Mouse (Mus musculus) right cerebral cortex, postnatal 4 days (tissue): ENCODE measurements around the gene Tbc1d4.

Experiments
- DNase-seq: peaks from one replicate; pipeline ENCODE4 v3.0.0-alpha.2; 2022

Gene Tbc1d4

DNA sequence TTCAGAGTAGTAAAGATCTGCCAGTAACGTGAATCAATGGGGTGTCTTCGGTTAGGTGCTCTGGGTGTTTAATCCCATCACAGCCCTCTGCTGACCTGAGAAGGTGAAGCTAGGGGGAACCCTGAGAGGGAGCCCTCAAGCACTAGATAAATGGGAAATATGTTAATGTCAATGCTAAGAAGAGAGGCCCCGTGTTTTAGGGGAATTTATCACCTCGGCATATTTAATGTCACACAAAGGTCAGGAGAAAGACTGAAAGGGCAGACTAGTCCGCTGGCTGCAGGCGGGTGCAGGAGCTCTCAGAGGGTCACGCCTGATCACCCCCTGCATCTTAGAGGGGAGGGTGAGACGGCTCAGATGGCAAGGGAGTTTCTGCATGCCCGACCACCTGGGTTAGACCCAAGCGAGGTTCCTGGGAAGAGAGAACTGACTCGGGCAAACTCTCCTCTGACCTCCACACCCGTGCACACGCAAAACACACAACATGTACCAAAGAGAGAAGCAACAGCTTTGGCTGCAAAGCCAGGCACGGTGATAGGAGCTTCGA lies 120.7 kb downstream of the Tbc1d4 start:
- no peak for DNase-seq

DNA sequence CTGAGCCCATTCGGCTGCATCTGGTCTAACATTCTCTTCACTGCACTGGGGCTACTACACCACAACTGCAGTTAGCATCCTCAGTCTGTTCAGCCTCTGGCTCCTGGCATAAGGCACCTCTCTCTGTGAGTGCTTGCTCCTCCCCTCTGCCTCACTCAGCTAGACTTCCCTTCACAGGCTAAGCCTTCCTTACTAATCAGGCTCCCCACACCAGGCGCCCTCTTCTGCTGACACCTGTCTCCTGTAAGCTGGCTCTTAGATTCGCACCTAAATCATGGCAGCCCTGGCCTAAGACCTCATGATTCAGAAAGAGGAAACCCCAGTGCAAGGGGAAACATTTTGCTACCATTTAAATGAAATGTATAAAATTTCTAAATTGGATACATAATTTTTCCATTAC lies 122.4 kb downstream of the Tbc1d4 start:
- no peak for DNase-seq

DNA sequence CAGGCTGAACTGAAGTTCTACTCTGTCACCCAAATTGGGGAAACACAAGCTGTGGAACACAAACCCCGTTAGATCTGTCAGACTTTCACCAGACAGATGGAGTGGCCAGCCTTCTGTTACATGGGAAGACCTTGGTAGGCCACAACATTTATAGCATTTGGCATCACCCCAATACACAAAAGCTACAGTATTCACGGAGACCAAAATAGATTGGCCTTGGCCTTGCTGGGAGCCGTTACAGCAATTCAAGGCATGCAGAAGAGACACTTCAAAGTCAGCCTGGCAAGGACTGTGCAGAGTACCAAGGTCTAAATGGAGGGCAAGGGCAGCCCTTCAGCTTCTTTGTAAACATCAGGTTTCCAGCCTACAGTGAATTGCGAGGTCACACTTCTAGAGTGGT lies 125.8 kb downstream of the Tbc1d4 start:
- DNase-seq: no peak

DNA sequence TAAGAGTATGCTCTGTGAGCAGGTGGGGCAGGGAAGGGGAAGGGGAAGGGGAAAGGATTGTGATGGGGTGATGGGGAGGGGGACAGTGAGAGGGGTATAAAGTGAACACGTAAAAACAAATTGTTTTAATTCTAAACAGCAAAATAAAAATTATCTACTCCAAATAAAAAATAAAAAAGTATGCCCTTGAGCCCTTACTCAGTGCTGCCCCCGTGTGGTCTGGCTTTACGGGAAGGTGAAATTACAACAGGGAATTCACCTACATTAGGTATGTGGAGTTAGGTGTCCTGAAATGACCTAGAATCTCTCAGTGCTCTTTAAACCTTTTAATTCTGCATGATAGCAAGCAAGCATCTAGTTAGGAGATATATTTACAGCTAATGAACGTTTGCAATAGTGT lies 126.7 kb downstream of the Tbc1d4 start:
- DNase-seq: peak; percentile 26

DNA sequence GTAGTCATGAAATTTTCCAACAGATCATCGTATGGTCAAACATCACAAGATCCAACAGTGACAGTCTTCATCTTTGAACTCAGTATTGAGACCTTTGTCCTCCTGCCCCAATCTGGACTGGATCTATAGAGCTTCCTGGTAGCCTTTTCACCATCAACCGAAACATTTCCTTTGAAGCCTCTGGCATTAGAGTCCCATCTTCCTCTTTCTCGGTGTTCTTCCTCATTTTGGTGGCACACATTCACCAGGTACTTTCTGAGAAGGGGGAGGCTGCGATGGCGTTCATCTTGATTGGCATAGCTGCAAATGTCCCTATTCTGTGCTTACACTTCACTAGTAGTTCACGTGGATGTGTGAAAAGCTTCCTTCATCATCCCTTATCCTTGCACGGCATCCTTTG lies 127.8 kb downstream of the Tbc1d4 start:
- no peak for DNase-seq

DNA sequence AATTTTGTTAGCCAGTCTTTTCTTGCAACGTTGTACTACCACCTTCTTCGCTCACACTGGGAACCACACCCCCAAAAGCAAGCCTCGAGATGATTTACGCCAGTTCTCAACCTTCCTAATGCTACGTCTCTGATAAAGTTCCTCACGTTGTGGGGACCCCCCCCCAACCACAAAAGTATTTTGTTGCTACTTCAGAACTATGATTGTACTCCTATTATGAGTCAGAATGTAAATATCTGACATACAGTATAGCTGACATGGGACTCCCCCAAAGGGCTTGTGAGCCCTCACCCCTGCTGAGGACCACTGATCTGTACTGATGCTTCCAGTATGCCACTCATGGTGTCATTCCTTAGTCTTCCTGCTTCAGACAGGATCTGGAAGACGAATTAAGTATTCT lies 128.4 kb downstream of the Tbc1d4 start:
- no peak for DNase-seq

DNA sequence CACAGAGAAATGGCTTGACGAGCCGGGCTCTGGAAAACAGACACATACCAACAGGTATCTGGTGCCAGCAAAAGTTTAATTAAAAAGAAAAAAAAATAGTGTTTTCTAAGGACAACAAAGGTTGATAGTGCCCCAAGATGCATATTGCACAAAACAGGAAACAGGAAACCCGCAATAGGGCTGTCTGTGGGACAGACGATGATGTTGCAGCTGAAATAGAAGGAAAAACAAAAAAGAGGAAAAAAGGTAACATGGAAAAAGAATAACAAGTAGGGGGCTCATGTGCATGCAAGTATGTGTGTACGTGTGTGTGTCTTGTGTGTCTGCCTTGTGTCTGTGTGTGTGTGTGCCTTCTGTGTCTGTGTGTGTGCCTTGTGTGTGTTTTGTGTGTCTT lies 131.2 kb downstream of the Tbc1d4 start:
- no peak for DNase-seq

DNA sequence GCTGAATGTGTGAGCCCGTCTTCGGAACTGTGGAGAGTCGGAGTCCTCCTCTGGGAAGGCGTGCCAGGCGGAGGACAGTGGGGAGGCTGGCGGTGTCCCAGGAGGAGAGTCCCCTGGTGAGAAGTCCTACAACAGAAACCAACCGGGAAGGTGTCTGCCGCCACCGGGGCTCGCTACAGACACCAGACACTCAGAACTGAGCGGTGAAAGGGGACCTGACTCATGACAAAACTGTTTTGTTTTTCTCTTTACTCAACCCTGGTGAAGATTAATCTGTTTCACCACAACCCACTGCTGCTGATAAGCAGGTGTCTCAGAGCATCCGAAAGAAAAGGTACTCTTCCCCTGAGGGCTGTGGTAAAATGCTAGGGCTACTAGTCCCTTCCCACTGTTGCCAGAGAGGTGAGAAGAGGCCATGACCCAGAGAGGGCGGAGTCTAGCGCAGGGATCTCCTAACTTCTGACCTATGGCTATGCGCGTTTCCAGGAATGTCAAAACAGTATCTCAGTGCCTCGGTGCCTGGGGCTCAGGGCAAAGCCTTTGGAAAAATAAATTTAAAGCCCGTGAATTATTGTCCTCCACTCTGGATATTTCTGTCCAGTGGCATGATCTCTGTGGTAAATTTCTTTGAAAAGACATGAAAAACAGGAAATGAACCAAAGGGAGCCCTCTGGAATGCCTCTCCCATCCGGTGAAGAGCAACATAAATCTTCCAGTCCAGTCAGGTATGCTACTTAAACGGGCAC lies 131.7 kb downstream of the Tbc1d4 start:
- DNase-seq: no peak

DNA sequence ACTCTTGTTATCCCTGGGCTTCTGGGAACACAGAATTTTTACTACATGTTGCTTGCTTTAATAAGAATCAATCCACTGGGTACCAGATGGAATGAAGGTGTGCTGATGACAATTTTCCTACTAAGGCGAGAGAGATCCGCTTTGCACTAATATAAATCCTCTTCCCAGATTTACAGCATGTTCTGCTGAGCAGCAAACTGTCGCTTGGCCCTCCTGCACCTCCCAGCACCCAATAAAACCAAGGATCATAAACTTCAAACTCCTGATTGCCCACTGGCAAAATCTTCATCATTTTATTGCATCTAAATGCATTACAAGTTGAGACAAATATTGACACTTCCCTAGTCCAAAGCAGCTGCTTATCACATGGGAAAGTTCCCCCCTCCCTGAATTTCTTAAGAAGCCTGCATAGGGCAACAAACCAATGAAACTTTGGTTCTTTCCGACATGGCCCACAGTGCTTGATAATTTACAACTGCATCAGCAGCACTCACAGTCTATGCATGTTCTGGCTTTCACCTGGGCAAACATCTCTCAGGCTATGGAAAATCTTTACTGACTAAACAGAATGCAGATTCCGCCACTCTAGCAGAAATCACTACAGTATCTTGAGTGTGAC lies 139.4 kb downstream of the Tbc1d4 start:
- no peak for DNase-seq

DNA sequence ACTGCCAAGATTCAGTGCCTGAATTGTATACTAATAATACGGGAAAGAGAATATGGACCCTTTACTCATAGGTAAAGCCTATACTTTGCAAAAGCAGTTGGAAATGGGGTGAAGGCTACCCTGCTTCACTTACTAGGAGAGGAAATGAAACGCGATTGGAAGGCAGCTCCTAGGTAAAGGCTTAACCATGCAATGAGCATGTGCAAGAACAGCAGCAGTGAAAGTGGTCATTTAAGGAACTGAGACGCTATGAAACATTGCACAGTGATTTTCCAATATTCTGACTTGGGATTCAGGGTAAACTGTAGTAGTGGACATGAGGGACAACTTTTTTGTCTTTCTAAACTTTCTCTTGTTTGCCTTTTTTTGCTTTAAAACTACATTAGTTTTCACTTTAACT lies 140.8 kb downstream of the Tbc1d4 start:
- DNase-seq: no peak

DNA sequence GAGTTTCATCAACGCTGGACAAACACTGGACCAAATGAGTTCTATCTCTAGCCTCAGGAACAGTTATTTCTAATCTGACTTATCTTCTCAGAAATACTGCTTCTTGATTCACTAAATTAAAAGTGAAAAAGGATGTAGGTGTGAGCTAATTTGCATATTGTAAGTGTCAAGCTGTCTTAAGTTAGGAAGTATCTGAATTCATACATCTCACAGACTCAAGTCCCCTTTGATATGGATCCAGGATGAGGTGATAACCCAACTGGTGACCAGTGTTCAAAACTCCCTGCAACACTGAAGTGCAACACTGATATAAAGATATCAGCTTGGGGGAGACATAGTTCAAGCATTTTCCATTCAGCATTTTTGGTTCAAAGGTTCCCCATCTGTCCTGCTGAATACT lies 141.5 kb downstream of the Tbc1d4 start:
- DNase-seq: no peak

DNA sequence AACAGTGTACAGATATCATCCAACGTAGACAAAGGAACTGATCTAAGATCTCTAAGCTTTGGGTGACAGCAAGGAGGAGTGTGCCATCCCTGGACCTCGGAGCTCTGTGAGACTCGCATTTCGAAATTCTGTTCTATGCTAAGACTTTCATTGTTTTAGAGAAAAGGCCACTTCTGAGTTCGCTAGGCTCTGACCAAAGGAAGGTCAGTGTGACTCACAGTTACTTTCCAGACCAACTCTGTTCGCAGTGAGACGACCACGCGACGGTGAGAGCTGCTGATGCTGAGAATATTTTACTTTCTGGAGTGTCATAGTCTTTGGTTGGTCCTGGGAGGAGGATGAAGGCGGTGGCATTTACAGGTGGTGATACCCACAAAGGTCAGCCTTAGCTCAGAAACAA lies 142.5 kb downstream of the Tbc1d4 start:
- DNase-seq: no peak

DNA sequence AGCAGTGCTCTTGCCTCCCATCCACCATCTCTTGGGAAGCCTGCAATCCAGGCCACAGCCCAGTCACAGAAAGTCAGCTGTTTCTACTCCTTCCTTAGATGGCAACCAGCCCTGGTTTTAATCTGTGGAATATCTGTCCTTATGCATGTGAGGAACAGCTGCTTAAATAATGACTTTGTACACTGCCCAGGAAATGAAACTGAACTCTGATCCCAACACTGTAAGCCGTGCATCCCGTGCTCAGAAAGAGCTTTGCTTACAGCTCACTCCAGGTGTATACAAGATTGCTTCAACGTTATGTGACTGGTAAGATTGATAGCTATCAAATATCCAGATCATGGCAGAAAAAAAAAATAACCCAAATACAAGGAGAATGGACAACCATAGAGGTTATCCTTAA lies 143.1 kb downstream of the Tbc1d4 start:
- DNase-seq: no peak

DNA sequence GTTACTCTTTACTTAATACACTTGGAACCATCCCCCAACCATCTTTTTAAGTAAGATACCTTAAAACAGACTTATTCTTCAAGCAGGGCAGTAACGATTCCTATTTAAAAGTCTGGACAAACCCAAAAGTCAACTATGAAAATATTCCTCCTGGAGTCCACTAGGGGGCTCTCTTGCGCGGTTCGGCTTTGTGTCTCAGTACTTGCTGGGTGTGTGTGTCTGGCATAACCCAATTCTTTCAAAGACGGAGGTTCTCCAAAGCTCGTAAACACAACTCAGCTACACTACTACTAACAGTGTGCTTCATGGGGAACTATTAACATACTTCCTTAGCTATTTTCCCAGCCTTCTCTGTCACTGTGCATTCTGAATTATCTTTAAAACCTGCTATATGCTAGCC lies 148.2 kb downstream of the Tbc1d4 start:
- peak; percentile 42 for DNase-seq

DNA sequence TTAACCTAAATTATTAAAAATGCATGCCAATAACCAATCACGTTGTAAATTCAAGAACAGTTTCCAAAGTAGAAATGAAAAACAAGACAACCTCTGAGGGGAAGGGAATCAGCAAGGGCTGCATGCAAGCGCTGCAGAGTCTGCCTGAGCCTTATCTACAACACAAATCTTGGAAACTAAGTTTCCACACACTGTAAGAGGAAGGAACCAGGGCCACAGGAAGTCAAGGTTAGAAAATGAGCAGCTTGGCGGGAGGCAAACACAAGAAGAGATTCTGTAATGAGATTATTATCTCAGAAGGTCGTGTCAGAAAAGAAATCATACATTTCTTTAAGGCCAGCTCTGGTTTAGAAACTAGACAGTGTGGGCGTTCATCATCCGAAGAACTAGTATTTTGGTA lies 156.1 kb downstream of the Tbc1d4 start:
- no peak for DNase-seq

DNA sequence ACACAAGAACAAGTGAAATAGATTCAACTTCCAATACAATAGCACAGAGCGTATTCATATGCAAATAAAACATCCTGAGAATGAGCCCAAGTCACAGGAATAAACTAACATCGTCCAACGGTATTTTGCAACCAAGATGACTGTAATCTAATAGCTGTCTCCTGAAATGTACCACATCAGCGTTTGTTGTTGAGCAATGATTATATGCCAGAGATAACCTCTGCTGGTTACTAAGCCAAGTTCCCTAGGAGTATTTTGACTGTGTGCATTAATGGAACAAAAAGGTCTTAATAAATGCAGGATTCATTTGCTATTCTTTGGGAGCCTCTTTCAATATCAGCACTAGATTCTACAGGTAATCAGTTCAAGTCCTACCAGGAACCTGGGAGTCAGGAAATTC lies 161.1 kb downstream of the Tbc1d4 start:
- no peak for DNase-seq

DNA sequence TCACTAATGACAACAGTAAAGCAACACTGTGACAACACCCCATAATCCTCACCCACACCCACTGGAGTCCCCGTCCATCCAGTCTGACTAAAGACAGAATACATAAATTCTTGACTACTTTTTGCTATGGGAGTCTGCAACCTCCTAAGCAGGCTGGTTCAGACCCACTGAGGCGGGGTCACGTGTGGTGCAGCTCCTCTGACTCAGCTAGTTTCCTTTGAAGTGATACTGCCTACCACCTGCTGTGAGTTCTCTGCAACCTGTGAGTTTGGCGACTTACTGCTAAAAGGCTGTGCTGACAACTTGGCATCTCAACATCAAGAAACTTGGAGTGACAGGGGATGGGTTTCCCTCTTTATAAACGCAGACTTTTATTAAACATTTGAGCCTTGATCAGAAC lies 163.8 kb downstream of the Tbc1d4 start:
- DNase-seq: no peak

DNA sequence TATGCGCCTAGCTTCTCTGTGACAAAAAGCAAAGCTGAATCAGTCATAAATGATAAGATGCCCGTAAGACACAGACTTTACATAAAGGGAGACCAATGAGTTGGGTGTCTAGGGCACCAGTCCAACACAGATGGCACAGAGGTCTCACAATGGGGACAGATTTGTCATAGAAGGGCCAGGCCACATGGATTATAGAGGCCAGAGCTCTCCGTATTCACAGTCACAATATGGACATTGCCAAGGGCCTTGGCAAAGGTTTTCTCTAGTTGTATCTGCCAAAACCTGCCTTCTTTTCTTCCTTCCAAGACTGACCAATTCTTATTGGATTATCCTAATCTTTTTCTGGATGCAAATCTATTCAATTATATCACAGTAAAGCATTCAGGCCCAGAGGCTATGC lies 171.1 kb downstream of the Tbc1d4 start:
- DNase-seq: no peak

DNA sequence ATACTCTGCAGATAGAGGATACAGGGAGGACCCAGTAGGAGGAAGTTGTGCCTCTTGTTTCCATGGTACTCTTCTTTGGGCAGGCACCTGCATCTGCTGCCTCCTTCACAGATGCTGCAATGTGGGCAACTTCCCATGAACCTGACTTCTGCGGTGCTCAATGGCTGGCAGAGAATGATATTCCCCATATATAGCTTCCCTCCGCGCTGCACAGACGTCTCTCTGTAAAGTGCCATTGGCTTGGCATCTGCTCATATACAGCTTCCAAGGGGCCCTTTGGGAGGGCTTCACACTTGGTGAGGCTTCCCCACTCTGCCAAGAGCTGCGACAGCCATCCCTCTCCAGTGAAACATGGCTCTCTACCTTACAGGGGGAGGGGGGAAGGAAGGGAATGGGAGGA lies 178.5 kb downstream of the Tbc1d4 start:
- peak; percentile 11 for DNase-seq

DNA sequence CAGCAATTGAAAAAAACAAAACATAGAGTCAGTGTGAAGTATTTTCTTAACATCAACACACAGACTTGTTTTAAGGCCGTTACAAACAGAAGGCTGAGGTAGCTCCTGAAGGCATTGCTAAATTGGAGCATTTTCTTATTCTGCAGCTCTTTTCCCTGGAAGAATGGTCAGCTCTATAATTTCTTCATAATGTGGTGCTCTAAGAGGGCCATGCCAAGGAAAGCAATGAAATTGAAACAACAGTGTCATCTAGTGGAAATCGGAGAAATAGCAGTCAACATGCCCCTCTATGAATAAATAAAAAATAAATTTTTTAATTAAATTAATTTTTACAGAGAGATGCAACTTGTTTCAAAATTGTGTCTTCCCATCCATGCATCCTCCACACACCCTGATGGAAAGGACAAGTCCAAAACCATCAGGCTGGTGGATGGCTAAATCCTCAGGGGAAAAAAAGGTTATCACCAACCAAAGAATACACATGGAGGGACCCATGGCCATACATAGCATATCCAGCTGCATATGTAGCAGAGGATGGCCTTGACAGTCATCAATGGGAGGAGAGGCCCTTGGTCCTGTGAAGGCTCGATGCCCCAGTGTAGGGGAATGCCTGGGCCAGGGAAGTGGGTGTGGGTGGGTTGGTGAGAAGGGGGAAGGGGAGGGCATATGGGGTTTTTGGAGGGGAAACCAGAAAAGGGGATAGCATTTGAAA lies 180.0 kb downstream of the Tbc1d4 start:
- no peak for DNase-seq

DNA sequence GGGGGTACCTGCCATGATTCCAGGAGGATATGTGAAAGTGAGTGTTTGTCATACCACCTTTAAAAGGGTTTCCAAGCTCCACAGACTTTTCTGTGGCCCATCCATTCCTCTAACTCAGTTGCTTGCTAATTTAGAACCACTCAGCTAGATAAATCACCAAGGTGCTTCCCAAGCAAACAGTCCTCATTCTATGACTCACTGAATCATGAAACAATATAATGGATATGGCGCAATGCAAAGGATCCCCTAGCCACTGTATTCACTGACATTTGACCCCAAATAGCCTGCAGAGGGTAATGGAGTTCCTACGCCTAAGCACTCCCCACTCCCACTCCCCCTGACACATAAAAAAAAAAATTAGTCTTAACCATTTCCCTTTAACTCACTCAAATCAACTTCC lies 191.3 kb downstream of the Tbc1d4 start:
- DNase-seq: no peak
